Mouse (Mus musculus) ZHBTc4 (cell line): ENCODE results near the gene Map7d2.
"Not testable (repeated sequence)": the region's sequence is repeated elsewhere in the genome, so short reads cannot be mapped to it uniquely, and the experiment has no call there.

Experiments
- DNase-seq: peaks from one replicate; pipeline ENCODE4 v3.0.0-alpha.2; 2011; ENCODE audit warnings: low read depth, low spot score

Gene Map7d2

DNA sequence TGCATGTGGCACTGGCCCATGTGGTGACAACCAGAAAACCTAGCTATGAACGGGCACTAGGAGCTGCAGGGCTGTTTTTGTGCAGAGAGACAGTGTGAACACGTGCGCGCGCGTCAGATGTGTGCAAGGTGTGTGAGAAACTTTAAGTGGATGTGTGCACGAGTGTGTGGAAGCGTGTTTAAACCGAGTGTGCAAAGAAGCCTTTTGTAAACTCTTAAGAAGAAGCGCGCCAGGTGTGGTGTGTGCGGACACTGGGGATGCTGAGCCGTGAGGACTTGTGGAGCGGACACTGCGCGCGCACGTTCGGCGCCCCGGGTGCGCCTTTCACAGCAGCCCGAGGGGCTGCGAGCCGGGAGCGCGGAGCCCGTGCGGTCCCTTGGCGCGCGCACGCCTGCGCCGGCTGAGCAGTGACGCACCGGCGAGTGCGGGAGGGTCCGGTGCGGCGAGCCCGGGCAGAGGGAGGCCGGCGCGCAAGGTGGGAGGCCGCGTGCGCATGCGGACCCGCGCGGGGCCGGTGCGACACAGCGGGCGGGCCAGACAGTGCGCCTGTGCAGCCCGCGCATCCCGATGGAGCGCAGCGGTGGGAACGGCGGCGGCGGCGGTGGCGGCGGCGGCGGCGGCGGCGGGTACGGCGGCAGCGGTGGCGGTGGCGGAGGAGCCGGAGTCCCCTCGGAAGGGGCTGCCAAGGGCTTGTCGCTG, at the start of gene Map7d2:
Gene Map7d2, plus strand, starts transcription at position 443 of the 699 bp plus-strand sequence.
- DNase-seq: peak; percentile 77

DNA sequence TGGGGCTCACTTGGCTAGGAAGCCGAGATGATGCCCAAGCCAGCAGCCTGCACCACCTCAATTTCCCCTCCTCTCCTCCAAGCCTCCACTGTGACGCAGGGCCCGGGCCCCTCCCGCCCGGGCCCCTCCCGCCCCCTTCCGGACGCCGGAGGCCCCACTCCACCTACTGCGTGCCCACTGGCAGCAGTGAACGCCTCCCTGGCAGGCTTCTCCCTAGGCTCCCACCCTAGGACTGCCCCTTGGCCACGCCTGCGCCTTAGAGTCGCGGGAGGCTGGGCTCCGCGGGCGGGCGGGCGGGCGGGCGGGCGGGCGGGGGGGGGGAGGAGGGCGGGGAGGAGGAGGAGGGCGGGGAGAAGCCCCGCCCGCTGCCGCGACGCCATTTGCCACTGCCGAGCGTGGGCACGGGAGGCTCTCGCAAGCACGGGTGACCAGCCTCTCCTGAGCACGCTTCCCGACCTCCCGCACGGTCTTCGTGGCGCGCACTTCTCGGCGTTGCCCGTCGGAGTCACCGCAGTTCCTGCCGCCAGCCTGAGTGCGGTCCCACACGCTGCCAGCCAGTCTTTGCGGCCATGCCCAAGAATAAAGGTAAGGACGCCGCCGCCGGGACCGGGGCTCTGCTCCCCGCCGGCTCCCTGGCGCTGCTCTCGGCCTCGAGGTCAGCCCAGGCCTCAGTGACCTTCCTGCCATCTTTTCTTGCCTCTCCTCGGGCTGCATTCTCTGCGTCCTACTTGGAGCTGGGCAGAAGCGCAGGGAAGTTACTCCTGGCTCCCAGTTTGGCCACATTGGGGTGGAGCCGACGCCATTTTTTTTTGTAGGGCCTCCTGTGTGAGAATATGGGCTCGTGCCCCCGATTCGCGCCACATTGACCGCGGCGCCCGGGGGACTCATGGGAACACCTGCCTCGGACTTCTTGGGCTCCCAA, 42.3 kb upstream of the Map7d2 start, which contains the start of gene Eif1ax:
Gene Eif1ax, plus strand, starts transcription at position 348 of the 922 bp plus-strand sequence.
- DNase-seq: peak; percentile 87

DNA sequence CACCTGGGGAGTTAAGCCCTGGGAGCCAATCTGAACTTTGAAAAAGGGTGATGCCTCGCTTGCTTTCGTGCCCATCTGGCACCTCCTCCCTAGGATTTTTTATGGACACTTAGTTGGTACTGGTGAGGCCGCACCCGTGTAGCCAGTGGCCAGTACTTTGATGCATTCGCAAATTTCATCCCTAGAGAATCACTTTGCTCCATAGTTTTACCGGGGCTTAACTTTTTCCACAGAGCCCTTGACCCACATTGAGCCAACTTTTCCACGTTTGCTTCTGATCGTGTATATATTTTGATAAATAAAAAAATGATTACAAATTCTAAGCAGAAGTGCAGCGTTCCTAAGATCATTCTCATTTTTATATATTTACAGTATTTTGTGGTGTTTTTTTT, 41.6 kb upstream of the Map7d2 start:
- no peak for DNase-seq

DNA sequence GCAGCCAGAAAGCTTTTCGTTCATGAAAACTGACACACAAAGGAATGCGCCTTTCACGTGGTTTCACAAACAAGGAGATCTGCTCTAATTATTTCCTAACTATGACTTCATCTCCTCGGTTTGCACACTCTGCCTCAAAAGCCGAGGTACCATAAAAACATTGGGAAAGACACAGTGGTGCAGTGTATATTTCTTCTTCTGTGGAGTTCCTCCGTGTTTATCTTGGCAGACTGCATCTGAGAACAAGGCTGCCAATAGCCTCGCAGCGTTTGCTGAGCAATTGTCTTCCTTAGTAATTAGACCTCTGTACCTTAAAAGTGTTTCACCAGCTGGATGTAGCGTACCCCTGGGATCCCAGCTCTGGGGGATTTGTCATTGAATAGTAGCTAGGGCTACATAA, 27.3 kb upstream of the Map7d2 start:
- DNase-seq: no peak

DNA sequence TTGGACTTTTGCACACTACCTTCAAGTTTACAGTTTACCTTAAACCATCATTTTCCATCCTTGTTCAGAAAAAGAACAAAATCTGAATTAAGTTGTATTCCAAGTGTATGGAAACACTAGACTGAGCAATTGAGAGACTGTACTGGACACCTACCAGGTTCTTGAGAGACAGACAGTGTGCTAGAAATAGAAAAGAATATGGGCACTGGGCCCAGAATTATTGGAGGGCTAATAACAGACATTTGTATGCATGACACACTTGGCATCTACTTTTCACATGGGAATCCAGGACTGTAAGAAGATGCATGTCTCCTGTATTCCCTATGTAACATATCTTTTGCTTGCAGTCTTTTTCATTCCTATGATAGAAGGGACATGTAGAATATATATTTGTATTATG, 25.4 kb upstream of the Map7d2 start:
- DNase-seq: no peak

DNA sequence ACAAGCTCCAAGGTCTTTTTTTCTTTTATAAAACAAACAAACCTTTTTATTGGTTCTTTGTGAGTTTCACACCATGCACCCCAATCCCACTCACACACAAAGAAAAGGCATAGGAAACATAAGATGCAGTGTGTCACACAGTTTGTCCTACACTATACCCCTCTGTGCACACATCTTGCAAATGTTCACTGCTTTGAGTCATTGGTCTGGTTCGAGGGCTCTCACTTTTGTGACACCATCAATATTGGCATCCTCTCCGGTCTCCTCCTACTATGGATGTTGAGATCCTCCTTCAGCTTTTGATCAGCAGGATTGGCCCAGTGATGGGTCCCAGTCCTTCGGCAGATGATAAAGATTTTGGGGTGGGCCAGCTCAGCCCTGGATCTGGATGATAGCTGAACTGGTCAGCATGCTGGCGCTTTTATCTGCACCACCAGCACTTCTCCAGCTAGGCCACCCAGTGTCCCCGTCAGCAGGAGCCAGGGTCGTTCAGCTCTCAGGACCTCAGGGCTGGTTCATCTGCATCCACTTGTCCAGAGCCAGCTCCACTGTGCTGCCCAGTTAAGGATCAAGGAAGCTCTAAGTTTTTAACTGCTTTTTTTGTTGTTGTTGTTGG, 23.9 kb upstream of the Map7d2 start:
- DNase-seq: no peak

DNA sequence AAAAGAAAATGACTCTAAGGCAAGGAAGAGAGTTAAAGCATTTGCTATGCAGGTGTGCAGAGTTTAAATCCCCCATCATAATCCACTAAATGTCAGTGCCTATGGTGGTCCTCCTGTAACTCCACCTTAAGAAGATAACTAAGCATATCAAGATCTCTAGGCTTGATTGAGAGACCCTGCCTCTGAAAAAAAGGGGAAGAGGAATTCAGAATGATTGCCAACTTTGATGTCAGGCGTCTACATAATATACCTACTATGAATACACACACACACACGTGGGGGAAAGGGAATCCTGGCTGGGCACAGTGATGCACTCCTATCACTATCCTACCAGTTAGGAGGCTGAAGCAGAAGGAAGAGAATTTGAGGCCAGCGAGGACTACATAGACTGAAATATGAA, 23.1 kb upstream of the Map7d2 start:
- DNase-seq: no peak

DNA sequence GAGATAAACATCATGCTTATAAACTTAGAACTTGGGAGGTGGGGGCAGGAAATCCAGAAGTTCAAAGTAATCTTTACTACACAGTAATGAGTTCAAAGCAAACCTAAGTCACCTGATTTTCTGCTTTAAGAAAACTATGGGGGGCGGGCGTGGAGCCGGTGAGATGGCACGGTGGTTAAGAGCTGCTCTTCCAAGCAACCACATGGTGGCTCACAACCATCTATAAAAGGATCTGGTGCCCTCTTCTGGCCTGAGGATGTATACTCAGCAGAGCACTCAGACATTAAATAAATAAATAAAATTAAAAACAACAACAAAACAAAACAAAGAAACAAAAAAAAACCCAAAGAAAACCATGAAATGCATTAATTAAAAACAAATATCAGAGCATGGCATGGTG, 5.1 kb upstream of the Map7d2 start:
- peak; percentile 66 for DNase-seq

DNA sequence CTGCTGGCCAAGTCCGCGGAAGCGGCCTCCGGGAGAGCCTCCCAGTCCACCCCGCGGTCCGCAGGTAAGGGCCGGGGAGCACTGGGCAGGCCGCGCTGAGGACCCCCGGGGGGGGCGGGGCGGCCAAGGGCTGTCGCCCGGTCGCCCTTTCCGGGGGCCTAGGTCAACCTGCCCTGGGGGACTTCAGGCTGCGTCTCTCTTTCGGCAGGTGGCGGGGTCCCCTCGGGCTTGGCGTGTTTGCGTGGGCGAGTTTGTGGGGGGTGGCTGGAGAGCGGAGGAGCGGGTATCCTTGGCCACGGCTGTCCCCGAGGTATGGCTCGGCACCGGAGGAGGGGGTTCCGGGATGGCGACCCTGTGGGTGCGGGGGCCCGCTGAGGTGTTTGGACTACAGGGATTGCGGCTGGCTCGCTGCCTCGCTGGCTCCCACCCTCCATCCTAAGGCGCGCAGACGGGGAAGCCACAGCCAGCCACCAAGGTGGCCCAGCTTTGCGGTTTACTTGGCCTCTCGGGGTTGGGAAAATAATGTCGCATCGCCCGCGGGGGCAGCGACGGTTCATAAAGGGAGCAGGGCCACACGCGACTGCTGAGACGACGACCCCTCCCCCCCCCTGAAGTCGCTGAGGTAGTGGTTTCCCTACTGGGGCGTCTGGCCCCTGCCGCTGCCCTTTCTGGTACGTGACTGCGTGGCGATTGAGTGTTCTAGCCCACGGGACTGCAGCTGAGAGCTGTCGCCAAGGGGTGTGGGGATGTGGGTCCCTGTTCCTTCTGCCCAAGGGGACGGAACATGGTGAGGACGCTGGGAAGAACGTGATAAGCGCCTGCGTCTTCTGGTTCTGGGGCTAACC, 679 bp downstream of the Map7d2 start:
- DNase-seq: peak; percentile 50

DNA sequence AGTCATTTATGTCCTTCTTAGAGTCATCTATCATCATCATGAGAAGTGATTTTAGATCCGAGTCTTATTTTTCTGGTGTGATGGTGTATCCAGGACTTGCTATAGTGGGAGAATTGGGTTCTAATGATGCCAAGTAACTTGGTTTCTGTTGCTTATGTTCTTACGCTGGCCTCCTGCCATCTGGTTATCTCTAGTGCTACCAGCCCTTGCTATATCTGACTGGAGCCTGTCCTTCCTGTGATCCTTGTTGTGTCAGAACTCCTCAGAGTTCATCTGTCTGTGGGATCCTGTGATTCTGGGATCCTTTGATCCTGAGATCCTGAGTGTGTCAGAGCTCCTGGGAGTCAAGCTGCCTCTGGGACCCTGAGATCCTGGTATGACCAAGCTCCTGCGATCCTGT, 16.1 kb downstream of the Map7d2 start:
- DNase-seq: not testable (repeated sequence)

DNA sequence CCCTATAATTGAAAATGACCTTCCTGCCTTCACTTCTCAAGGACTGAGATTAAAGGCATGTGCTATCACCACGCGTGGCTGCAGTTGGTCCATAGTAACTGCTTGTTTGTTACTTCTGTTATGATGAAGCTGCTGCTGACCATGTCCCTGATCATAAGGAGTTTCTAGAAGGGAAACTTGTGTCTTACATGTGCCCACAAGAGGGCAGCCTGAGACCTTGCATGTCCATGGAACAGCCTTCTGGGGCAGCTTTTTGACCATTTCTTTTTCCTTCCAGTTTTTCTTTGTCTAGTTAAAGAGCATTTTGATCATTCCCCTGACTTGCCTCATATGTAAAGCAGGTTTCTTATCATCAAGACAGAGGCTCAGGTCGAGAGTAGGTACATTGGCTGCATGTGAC, 27.8 kb downstream of the Map7d2 start:
- peak; percentile 41 for DNase-seq

DNA sequence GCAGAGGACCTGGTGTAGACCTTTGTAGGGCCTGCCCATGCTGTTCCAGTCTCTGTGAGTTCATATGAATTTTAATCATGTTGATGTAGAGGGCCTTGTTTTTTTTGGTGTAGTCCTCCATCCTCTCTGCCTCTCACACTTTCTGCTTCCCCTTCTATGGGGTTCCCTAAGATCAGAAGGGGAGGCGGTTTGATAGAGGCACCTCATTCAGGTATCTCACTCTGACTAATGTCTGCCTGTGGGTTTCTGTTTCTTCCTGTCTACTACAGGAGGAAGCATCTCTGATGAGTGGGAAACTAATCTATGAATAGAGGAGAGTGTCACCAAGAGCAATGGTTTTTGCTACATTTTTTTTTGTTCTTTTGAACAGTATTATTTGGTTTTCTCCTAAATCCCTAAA, 32.8 kb downstream of the Map7d2 start:
- DNase-seq: no peak

DNA sequence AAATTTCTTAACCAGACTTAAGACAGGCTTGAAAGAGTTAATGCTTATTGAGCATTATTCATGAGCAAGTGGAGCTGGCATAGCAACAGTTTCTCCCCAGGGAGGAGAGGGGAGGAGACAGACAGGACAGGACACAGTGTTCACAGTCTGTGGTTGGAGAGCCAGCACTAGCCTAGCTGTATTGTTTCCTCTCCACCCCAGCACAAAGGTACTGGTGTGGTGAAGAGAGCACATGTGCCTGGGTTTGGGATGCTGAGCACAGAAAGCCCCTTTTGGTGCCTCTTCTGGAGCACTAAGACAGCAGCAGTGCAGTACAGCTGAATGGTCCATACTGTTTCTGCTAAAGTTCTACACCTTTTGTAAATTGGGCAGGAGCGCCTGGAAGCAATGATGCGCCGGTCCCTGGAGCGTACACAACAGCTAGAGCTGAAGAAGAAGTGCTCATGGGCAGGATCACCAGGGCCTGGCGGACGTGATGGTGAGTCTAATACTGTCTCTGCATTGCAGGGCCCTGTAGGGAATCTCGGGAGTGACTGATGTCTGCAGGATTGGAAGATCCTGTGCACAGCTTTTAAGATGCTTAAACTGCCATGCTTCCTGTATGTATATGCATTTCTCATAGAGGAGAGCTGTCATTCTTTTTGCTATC, 44.8 kb downstream of the Map7d2 start:
- DNase-seq: peak; percentile 4

DNA sequence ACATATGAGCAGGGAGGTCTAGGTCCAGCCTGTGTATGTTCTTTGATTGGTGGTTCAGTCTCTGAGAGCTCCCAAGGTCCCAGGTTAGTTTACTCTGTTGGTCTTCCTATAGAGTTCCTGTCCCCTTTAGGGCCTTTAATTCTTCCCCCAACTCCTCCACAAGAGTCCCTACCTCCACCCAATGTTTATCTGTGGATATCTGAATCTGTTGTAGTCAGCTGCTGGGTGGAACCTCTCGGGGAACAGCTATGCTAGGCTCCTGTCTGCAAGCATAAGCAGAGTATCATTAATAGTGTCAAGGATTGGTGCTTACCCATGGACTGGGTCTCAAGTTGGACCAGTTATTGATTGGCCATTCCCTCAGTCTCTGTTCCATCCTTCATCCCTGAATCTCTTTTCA, 60.4 kb downstream of the Map7d2 start:
- DNase-seq: no peak

DNA sequence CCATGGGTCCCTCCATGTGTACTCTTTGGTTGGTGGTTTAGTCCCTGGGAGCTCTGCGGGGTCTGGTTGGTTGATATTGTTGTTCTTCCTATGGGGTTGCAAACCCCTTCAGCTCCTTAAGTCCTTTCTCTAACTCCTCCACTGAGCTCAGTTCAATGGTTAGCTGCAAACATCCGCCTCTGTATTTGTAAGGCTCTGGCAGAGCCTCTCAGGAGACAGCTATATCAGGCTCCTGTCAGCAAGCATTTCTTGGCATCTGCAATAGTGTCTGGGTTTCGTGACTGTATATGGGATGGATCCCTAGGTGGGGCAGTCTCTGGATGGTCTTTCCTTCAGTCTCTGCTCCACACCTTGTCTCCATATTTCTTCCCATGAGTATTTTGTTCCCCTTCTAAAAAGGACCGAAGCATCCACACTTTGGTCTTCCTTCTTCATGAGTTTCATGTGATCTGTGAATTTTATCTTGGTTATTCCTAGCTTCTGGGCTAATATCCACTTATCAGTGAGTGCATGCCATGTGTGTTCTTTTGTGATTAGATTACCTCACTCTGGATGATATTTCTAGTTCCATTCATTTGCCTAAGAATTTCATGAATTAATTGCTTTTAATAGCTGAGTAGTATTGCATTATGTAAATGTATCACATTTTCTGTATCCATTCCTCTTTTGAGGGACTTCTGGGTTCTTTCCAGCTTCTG, 64.0 kb downstream of the Map7d2 start:
- DNase-seq: not testable (repeated sequence)

DNA sequence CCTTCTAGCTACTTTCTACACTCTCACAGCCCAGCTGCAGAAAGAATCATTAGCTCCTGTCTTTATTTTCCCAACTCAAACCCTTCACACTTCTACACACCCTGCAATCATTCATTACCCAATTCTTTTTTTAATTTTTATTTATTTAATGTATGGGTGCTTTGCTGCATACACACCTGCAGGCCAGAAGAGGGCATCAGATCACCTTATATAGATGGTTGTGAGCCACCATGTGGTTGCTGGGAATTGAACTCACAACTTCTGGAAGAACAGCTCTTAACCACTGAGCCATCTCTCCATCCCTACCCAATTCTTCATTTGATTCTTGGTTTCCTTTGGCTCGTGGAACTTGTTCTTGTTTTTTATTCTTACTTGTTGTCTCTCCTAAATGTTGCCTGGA, 69.9 kb downstream of the Map7d2 start:
- peak; percentile 26 for DNase-seq

DNA sequence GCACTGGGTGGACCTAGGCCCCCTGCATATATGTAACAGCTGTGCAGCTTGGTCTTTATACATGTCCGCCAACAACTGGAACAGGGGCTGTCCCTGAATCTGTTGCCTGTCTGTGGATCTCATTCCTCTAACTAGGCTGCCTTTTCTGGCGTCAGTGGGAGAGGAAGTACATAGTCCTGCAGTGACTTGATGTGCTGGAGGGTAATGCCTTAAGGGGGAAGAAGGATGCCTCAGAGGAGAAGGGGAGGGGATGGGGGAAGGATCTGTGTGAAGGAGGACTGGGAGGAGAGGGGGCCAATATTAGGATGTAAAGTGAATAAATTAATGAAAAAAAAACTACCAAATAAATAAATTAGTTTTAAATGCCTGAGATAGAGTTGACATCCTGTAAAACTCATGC, 88.8 kb downstream of the Map7d2 start:
- no peak for DNase-seq

DNA sequence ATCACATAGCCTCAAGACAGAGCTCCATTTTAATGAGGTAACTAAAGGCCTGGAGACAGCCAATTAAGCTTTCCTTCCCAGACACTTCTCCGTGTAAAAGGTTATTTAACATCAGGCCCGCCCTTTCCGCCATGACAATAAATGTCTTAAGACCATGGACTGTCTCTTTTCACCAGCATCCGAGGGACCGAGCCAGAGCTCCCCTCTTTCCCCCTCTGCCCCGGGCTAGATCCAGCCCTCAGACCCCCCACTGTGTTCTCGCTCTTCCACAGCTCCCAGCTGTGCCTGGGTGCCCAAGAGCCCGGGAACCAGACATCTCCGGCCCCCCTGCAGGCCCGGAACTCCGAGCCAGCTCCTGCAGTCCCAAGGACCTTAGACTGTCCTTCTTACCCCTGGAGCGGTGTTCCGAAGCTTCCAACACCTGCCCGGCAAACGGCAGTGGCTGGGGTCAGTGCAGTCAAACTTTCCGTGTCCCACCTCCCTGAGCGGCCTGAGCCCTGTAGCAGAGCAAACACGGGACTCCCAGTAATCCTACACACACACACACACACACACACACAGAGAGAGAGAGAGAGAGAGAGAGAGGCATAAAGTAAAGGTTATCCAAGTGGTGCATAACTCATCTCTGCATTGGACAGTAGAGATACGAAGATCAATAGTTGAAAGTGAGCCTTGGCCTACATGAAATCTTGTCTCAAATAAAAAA, 94.1 kb downstream of the Map7d2 start:
- peak; percentile 77 for DNase-seq

DNA sequence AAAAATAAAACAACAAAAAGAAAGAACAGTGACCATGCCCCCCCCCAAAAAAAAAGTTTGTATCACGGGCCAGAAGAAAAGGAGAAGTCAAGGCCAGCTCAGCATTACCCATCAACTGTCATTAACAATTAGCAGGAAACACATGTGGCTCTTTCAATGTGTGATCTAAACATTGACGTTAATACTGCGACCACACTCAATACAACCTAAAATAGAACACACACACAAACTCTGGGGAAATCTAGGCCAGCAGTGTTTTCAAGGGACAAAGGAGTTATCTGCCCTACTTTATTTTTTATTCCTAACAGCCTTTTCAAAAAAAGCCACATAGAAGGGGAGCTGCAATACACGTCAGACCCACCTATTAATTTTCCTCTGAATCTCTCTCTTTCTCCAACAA, 94.7 kb downstream of the Map7d2 start:
- DNase-seq: no peak
